Mouse (Mus musculus) forebrain, embryonic 16.5 days (tissue): Measurements from ENCODE around the gene Gimap5. TPM values are rescaled to one million over a fixed set of nuclear protein-coding genes. Genes with fewer than 3 reads are reported as not detected.

Experiments used
- ATAC-seq: fragments of 200-750 bp; cut with Nextera tagmentation; 2 replicates; pipeline ENCODE4 v1.8.0; 2017; ENCODE audit warnings: mild to moderate bottlenecking, moderate library complexity
- H3K27ac ChIP-seq: fragments of 300-500 bp; sonication (generic); 2 replicates; pipeline ENCODE4 v1.5.1; 2014; ENCODE audit warnings: low read length, control low read depth
- H3K27me3 ChIP-seq: fragments of 300-500 bp; sonication (generic); replicated peaks from 2 replicates; pipeline ENCODE4 v1.6.1; 2014; ENCODE audit warnings: low read length; ENCODE audit not compliant: control insufficient read depth, insufficient read depth
- H3K36me3 ChIP-seq: fragments of 300-500 bp; sonication (generic); 2 replicates; pipeline ENCODE4 v1.6.1; 2014; ENCODE audit not compliant: control insufficient read depth, insufficient read depth
- H3K4me1 ChIP-seq: fragments of 300-500 bp; sonication (generic); replicated peaks from 2 replicates; pipeline ENCODE4 v1.6.1; 2014; ENCODE audit warnings: low read length; ENCODE audit not compliant: control insufficient read depth, insufficient read depth
- H3K4me2 ChIP-seq: fragments of 300-500 bp; sonication (generic); 2 replicates; pipeline ENCODE4 v1.6.1; 2014; ENCODE audit warnings: mild to moderate bottlenecking, low read length, control low read depth
- H3K4me3 ChIP-seq: fragments of 300-500 bp; sonication (generic); replicated peaks from 2 replicates; pipeline ENCODE4 v1.5.1; 2014; ENCODE audit warnings: mild to moderate bottlenecking, low read length, control low read depth
- H3K9ac ChIP-seq: fragments of 300-500 bp; sonication (generic); replicated peaks from 2 replicates; pipeline ENCODE4 v1.6.1; 2014; ENCODE audit warnings: low read depth, low read length, control low read depth
- H3K9me3 ChIP-seq: fragments of 300-500 bp; sonication (generic); 2 replicates; pipeline ENCODE4 v1.6.1; 2016; ENCODE audit warnings: low read length; ENCODE audit not compliant: control insufficient read depth
- WGBS: fragments of 180-500 bp; shearing (Covaris S2); extraction: QIAGEN DNeasy Blood & Tissue Kit; methylation state at CpG from one replicate; pipeline ENCODE4 v1.1.7; 2014; 5-methylcytosine and 5-hydroxymethylcytosine counted together
- polyA plus RNA-seq: library from polyadenylated mRNA; unstranded; fragments of >200 nt; fragmentation: Nextera tagmentation; extraction: Ambion mirVana; gene quantifications from 2 replicates; pipeline ENCODE4 v1.2.1, GENCODE M21; 2015

Gimap5 gene
- polyA plus RNA-seq, 1 experiment from 2014 or later: 0.77 TPM

- no peaks in the 10 kb centered on the region for H3K4me1 ChIP-seq
- H3K36me3 ChIP-seq: no peaks in the 10 kb centered on the region
- WGBS: 76% methylated on average over 2 of the region's 2 CpGs
- H3K4me3 ChIP-seq: no peak overlapping the region
- H3K9me3 ChIP-seq: no peaks in the 10 kb centered on the region; the same call in 1 of the 2 replicates
- no peak overlapping the region for H3K27ac ChIP-seq
- H3K27me3 ChIP-seq: no peaks in the 10 kb centered on the region
- H3K9ac ChIP-seq: no peak overlapping the region
- H3K4me2 ChIP-seq: no peak overlapping the region
- no peak for ATAC-seq
Observed at GRCm38 (mm10) chr6:48785601-48786000, 39.6 kb downstream of the Gimap5 start.

GRCm38 (mm10) chr6:48787867-48788266, 41.9 kb downstream of the Gimap5 start:
- Histone ChIP-seq H3K4me1 (no peaks in the 10 kb centered on the region), H3K27ac (no peak overlapping the region), H3K4me2 (no peak overlapping the region), H3K27me3 (no peaks in the 10 kb centered on the region), H3K9me3 (no peaks in the 10 kb centered on the region), H3K4me3 (no peak overlapping the region), H3K9ac (no peak overlapping the region), H3K36me3 (no peaks in the 10 kb centered on the region)
- WGBS: 84% methylated on average over 2 of the region's 2 CpGs
- no peak for ATAC-seq

- H3K27ac ChIP-seq: no peak overlapping the region
- no peaks in the 10 kb centered on the region for H3K36me3 ChIP-seq
- H3K27me3 ChIP-seq: no peaks in the 10 kb centered on the region
- no peak overlapping the region for H3K4me3 ChIP-seq
- WGBS: 88% methylated on average over 1 of the region's 1 CpGs
- H3K9ac ChIP-seq: no peak overlapping the region
- ATAC-seq: no peak
- no peak overlapping the region for H3K4me2 ChIP-seq
- H3K9me3 ChIP-seq: no peaks in the 10 kb centered on the region
- no peaks in the 10 kb centered on the region for H3K4me1 ChIP-seq
Observed at GRCm38 (mm10) chr6:48801897-48802296, 55.9 kb downstream of the Gimap5 start.

- Histone ChIP-seq H3K4me1 (no peaks in the 10 kb centered on the region), H3K9ac (no peak overlapping the region), H3K27ac (no peak overlapping the region), H3K4me3 (no peak overlapping the region), H3K27me3 (no peaks in the 10 kb centered on the region), H3K36me3 (no peaks in the 10 kb centered on the region), H3K9me3 (no peaks in the 10 kb centered on the region), H3K4me2 (no peak overlapping the region)
- ATAC-seq: no peak
Observed at GRCm38 (mm10) chr6:48803406-48804051, 57.5 kb downstream of the Gimap5 start.

Other genes with a start within 250 kb of the Gimap5 start
- 226 and 248 TPM in 2 replicates for gene Atp6v0e2, start 208.6 kb upstream of the Gimap5 start, polyA plus RNA-seq
- gene Lrrc61, start 191.4 kb upstream of the Gimap5 start, polyA plus RNA-seq: 18.6 and 21.6 TPM in 2 replicates
- gene Rarres2, start 173.4 kb upstream of the Gimap5 start, polyA plus RNA-seq: 3.6 and 4.5 TPM in 2 replicates
- gene Gm45021, start 156.6 kb upstream of the Gimap5 start, polyA plus RNA-seq: not detected in 2 replicates
- 32.9 and 34.4 TPM in 2 replicates for gene Repin1, start 152.3 kb upstream of the Gimap5 start, polyA plus RNA-seq
- not detected in 2 replicates for gene Gm44965, start 152.3 kb upstream of the Gimap5 start, polyA plus RNA-seq
- 15.8 and 17.2 TPM in 2 replicates for gene Zfp775, start 144.1 kb upstream of the Gimap5 start, polyA plus RNA-seq
- 11.7 and 17.5 TPM in 2 replicates for gene AI854703, start 119.4 kb upstream of the Gimap5 start, polyA plus RNA-seq
- 0.52 and 0.56 TPM in 2 replicates for gene Gimap8, start 99.0 kb upstream of the Gimap5 start, polyA plus RNA-seq
- 2.0 and 2.7 TPM in 2 replicates for gene Gimap9, start 70.1 kb upstream of the Gimap5 start, polyA plus RNA-seq
- gene Gimap4, start 61.6 kb upstream of the Gimap5 start, polyA plus RNA-seq: 1.2 and 1.8 TPM in 2 replicates
- gene Gimap6, start 38.0 kb upstream of the Gimap5 start, polyA plus RNA-seq: 7.8 and 7.9 TPM in 2 replicates
- gene Gm28053, start 27.6 kb upstream of the Gimap5 start, polyA plus RNA-seq: 1.1 TPM in 1 of 2 replicates, not detected in the other
- not detected in 2 replicates for gene Gimap7, start 27.6 kb upstream of the Gimap5 start, polyA plus RNA-seq
- gene Gimap1, start 7.1 kb upstream of the Gimap5 start, polyA plus RNA-seq: 4.0 and 5.5 TPM in 2 replicates
- gene Gimap3, start 24.7 kb downstream of the Gimap5 start, polyA plus RNA-seq: not detected in 2 replicates
- 10.2 and 10.5 TPM in 2 replicates for gene Tmem176a, start 94.7 kb downstream of the Gimap5 start, polyA plus RNA-seq
- 73.2 and 80.9 TPM in 2 replicates for gene Tmem176b, start 95.3 kb downstream of the Gimap5 start, polyA plus RNA-seq
- gene Aoc1, start 126.7 kb downstream of the Gimap5 start, polyA plus RNA-seq: not detected in 2 replicates
- not detected in 2 replicates for gene 1600015I10Rik, start 183.7 kb downstream of the Gimap5 start, polyA plus RNA-seq
- not detected in 2 replicates for gene Doxl2, start 228.8 kb downstream of the Gimap5 start, polyA plus RNA-seq
- not detected in 2 replicates for gene Svs1, start 240.7 kb downstream of the Gimap5 start, polyA plus RNA-seq